Mouse (Mus musculus): Measurements from ENCODE around the gene Pik3ap1. TPM values are rescaled to one million over a fixed set of nuclear protein-coding genes. Genes with fewer than 3 reads are reported as not detected.

The Pik3ap1 gene
- polyA plus RNA-seq, 1 experiment from 2014 or later = 3.0 TPM

DNA sequence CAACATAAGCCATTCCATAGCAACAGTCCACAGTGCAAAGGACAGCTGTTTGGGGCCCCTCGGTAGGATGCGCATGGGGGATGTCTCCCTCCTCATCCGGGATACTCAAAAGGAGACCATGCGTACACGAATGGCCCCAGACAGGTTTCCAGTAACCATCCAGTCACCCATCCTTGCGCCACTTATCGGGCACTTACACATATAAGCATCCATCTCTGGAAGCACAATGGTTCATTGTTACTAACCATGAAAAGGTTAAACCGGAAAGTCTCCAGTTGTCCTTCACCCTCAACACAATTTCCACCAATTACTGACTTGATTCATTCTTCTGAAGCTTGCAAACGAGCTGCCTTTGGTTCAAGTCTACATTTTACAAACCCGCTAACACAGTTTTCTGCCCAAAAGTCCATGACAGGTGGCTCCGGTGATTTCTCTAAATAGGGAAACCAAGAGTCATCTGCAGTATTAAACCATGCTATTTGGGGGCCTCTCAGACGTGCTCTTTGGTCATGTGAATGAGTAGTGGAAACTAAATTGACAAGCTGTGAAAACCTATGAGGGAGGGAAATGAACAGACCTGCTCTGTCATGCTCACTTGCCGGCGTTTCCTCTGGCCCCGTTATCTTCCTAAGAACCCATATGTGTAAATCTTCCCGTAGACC, 18.6 kb downstream of the Pik3ap1 start:
- Histone ChIP-seq H3K4me2 (ENCODE audit: low read depth, low read length) (no peak overlapping the region), H3K9ac (replicated peaks; ENCODE audit: low read length) (no peak overlapping the region), H3K36me3 (replicated peaks; ENCODE audit: control insufficient read depth, insufficient read depth, low read depth, low read length) (no peaks in the 10 kb centered on the region), H3K27ac (replicated peaks; ENCODE audit: low read depth, low read length) (no peak overlapping the region), H3K4me3 (ENCODE audit: low read depth, low read length) (no peak overlapping the region), H3K9me3 (replicated peaks; ENCODE audit: control insufficient read depth, low read length) (no peaks in the 10 kb centered on the region), H3K27me3 (ENCODE audit: control insufficient read depth, insufficient read depth, low read length) (no peaks in the 10 kb centered on the region), H3K4me1 (ENCODE audit: control insufficient read depth, insufficient read depth, low read length) (no peaks in the 10 kb centered on the region)
- 86% methylated on average over 16 of the region's 16 CpGs for WGBS
- ATAC-seq (replicated peaks; ENCODE audit: insufficient number of reproducible peaks, low FRiP score, low TSS enrichment, low read depth) (no peak), DNase-seq (ENCODE audit: low spot score) (no peak)

DNA sequence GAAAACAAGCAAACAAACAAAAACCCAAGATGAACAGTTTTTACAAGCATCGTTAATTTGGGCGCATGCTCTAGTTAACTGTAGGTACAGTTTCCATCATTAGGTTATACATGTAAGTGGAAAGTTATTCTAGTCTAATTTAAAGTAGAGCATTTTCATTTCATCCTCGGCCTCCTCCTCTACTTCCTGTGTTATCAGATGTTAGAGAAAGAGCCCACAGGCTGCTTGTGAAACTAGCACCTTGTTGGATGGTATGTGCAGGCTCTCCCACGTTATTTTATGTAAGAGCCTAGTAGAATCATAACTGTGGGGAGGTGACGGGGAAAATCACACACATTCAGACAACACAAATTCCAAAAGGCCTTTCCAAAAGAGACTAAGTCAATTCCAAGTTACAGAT, 19.3 kb downstream of the Pik3ap1 start:
- Histone ChIP-seq H3K4me2 (ENCODE audit: low read depth, low read length) (no peak overlapping the region), H3K27ac (replicated peaks; ENCODE audit: low read depth, low read length) (no peak overlapping the region), H3K9ac (replicated peaks; ENCODE audit: low read length) (no peak overlapping the region), H3K4me1 (ENCODE audit: control insufficient read depth, insufficient read depth, low read length) (no peaks in the 10 kb centered on the region), H3K4me3 (ENCODE audit: low read depth, low read length) (no peak overlapping the region), H3K27me3 (ENCODE audit: control insufficient read depth, insufficient read depth, low read length) (no peaks in the 10 kb centered on the region), H3K9me3 (replicated peaks; ENCODE audit: control insufficient read depth, low read length) (no peaks in the 10 kb centered on the region), H3K36me3 (replicated peaks; ENCODE audit: control insufficient read depth, insufficient read depth, low read depth, low read length) (no peaks in the 10 kb centered on the region)
- 83% methylated on average over 5 of the region's 5 CpGs for WGBS
- ATAC-seq (replicated peaks; ENCODE audit: insufficient number of reproducible peaks, low FRiP score, low TSS enrichment, low read depth) = no peak
- no peak for DNase-seq (ENCODE audit: low spot score)

DNA sequence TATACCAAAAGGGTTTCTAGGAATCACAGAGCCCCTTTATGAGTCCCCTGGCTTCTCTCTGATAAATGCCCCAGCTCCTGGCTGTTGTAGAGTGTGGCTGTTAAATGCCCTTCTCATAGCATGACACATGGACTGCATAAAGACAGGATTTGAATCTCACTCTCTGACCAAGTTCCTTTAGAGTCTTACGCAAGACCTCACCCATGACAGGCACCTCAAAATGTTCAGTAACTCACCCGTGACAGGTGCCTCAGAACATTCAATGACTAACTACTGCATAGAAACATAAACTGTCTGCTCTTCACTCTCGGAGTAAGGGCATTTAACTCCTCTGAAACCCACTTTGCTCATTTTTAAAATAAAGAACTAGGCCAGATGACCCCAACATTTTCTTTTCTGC, 20.4 kb downstream of the Pik3ap1 start:
- ATAC-seq (replicated peaks; ENCODE audit: insufficient number of reproducible peaks, low FRiP score, low TSS enrichment, low read depth) (no peak), DNase-seq (ENCODE audit: low spot score) (no peak)
- H3K4me1 ChIP-seq (ENCODE audit: control insufficient read depth, insufficient read depth, low read length) = no peaks in the 10 kb centered on the region
- no peak overlapping the region for H3K27ac ChIP-seq (replicated peaks; ENCODE audit: low read depth, low read length)
- 75% methylated on average over 3 of the region's 3 CpGs for WGBS
- no peak overlapping the region for H3K4me3 ChIP-seq (ENCODE audit: low read depth, low read length)
- H3K9ac ChIP-seq (replicated peaks; ENCODE audit: low read length) = no peak overlapping the region
- no peaks in the 10 kb centered on the region for H3K27me3 ChIP-seq (ENCODE audit: control insufficient read depth, insufficient read depth, low read length)
- H3K4me2 ChIP-seq (ENCODE audit: low read depth, low read length) = no peak overlapping the region
- H3K36me3 ChIP-seq (replicated peaks; ENCODE audit: control insufficient read depth, insufficient read depth, low read depth, low read length) = no peaks in the 10 kb centered on the region
- H3K9me3 ChIP-seq (replicated peaks; ENCODE audit: control insufficient read depth, low read length) = no peaks in the 10 kb centered on the region

DNA sequence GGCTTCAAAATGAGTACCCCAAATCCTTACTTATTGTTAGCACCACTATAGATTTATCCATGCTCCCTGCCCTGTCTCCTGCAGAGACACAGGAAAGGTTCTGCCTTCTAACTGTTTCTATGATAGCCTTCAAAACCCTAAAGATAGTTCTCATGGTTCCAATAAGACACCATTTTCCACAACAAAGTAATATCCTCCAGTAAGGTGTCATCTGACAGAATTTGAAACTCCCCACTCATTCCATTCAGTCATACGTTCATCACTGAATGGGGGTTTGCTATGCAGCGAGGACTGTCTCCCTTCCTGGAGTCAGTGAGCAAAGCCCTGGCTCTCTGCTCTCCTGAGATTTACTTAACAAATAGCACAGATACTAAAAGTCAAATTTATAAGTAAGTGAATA, 21.9 kb downstream of the Pik3ap1 start:
- H3K9me3 ChIP-seq (replicated peaks; ENCODE audit: control insufficient read depth, low read length) = no peaks in the 10 kb centered on the region
- H3K27me3 ChIP-seq (ENCODE audit: control insufficient read depth, insufficient read depth, low read length) = no peaks in the 10 kb centered on the region
- H3K4me3 ChIP-seq (ENCODE audit: low read depth, low read length) = no peak overlapping the region
- no peak for ATAC-seq (replicated peaks; ENCODE audit: insufficient number of reproducible peaks, low FRiP score, low TSS enrichment, low read depth)
- H3K27ac ChIP-seq (replicated peaks; ENCODE audit: low read depth, low read length) = no peak overlapping the region
- no peak overlapping the region for H3K4me2 ChIP-seq (ENCODE audit: low read depth, low read length)
- WGBS = 84% methylated on average over 2 of the region's 2 CpGs
- H3K4me1 ChIP-seq (ENCODE audit: control insufficient read depth, insufficient read depth, low read length) = no peaks in the 10 kb centered on the region
- DNase-seq (ENCODE audit: low spot score) = no peak
- no peak overlapping the region for H3K9ac ChIP-seq (replicated peaks; ENCODE audit: low read length)
- H3K36me3 ChIP-seq (replicated peaks; ENCODE audit: control insufficient read depth, insufficient read depth, low read depth, low read length) = no peaks in the 10 kb centered on the region

DNA sequence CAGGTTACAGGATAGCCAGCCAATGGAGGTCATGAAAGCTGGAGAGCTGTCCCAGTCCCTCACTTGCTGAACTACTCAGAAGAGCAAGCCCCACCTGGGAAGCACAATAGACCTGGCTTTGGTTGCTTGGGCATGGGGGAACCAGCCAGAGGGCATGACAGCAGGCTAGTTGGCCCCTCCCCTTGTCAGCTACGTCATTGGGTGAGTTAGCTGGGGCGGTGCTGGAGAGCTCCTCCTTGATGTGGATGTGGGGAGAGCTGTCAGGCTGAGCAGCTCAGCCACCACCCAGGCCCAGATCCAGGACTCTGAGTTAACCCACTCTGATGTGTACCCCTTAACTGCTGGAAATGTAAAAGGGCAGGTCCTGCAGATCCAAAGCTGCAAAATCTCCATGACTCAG, 24.4 kb downstream of the Pik3ap1 start:
- Histone ChIP-seq H3K4me2 (ENCODE audit: low read depth, low read length) (no peak overlapping the region), H3K27ac (replicated peaks; ENCODE audit: low read depth, low read length) (no peak overlapping the region), H3K36me3 (replicated peaks; ENCODE audit: control insufficient read depth, insufficient read depth, low read depth, low read length) (no peaks in the 10 kb centered on the region), H3K9ac (replicated peaks; ENCODE audit: low read length) (no peak overlapping the region), H3K4me1 (ENCODE audit: control insufficient read depth, insufficient read depth, low read length) (no peaks in the 10 kb centered on the region), H3K27me3 (ENCODE audit: control insufficient read depth, insufficient read depth, low read length) (no peaks in the 10 kb centered on the region), H3K9me3 (replicated peaks; ENCODE audit: control insufficient read depth, low read length) (no peaks in the 10 kb centered on the region), H3K4me3 (ENCODE audit: low read depth, low read length) (no peak overlapping the region)
- peak; percentile 18 for DNase-seq (ENCODE audit: low spot score)
- 8% methylated on average over 2 of the region's 2 CpGs for WGBS
- no peak for ATAC-seq (replicated peaks; ENCODE audit: insufficient number of reproducible peaks, low FRiP score, low TSS enrichment, low read depth)

DNA sequence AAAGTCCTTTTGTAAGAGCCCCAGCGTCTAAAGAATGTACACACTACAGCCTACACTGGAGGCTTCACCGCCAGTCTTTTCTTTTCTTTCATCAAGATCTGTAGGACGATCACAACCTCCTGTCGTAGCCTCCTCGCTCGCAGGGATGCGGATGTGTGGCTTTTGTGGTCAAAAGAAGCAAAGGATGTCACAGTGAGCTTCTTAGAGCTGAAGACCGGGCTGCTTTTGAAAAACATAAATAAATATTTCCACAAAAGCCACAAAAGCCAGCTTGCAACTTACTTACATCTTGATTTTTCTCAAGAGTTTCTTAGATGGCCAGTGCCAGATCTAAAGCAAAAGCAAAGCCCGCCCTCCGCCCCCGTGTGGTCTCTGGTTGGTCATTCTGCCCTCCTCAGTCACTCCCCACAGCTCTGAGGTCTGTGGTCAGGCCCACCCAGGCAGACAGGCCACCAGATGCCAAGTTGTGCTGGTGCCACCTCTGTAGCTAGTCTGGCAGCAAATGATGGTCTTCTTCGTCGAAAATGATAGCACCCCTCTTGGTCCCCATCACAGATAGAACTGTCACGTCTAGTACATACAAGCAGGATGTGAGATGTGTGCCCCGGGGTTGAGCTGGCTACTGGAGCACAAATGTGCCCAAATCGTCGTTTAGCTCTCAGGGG, 30.5 kb downstream of the Pik3ap1 start:
- Histone ChIP-seq H3K27ac (replicated peaks; ENCODE audit: low read depth, low read length) (no peak overlapping the region), H3K27me3 (ENCODE audit: control insufficient read depth, insufficient read depth, low read length) (no peaks in the 10 kb centered on the region), H3K4me1 (ENCODE audit: control insufficient read depth, insufficient read depth, low read length) (no peaks in the 10 kb centered on the region), H3K4me3 (ENCODE audit: low read depth, low read length) (no peak overlapping the region), H3K36me3 (replicated peaks; ENCODE audit: control insufficient read depth, insufficient read depth, low read depth, low read length) (no peaks in the 10 kb centered on the region), H3K9ac (replicated peaks; ENCODE audit: low read length) (no peak overlapping the region), H3K9me3 (replicated peaks; ENCODE audit: control insufficient read depth, low read length) (no peaks in the 10 kb centered on the region), H3K4me2 (ENCODE audit: low read depth, low read length) (no peak overlapping the region)
- no peak for DNase-seq (ENCODE audit: low spot score)
- 85% methylated on average over 17 of the region's 17 CpGs for WGBS
- no peak for ATAC-seq (replicated peaks; ENCODE audit: insufficient number of reproducible peaks, low FRiP score, low TSS enrichment, low read depth)

DNA sequence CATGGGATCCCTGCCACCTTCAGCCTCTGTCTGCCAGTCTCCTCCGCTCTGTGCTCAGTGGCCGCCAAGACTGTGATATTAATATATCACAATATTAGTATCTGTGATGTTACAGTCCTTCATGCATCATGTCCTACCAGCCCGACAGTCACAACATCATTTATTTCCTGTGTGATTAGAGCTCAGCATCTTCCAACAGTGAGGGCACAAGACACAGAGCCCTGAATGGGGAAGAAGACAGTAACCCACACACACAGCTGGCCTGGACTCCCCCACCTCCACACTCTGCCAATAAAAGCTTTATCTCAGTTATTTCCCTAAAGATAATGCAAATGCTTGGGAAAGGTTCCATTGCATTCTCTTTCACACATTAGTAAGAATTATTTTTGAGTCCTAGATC, 35.3 kb downstream of the Pik3ap1 start:
- no peaks in the 10 kb centered on the region for H3K4me1 ChIP-seq (ENCODE audit: control insufficient read depth, insufficient read depth, low read length)
- H3K4me3 ChIP-seq (ENCODE audit: low read depth, low read length) = no peak overlapping the region
- DNase-seq (ENCODE audit: low spot score) = no peak
- H3K36me3 ChIP-seq (replicated peaks; ENCODE audit: control insufficient read depth, insufficient read depth, low read depth, low read length) = no peaks in the 10 kb centered on the region
- H3K27ac ChIP-seq (replicated peaks; ENCODE audit: low read depth, low read length) = no peak overlapping the region
- no peak overlapping the region for H3K4me2 ChIP-seq (ENCODE audit: low read depth, low read length)
- no peaks in the 10 kb centered on the region for H3K9me3 ChIP-seq (replicated peaks; ENCODE audit: control insufficient read depth, low read length)
- 91% methylated on average over 3 of the region's 3 CpGs for WGBS
- no peaks in the 10 kb centered on the region for H3K27me3 ChIP-seq (ENCODE audit: control insufficient read depth, insufficient read depth, low read length)
- ATAC-seq (replicated peaks; ENCODE audit: insufficient number of reproducible peaks, low FRiP score, low TSS enrichment, low read depth) = no peak
- no peak overlapping the region for H3K9ac ChIP-seq (replicated peaks; ENCODE audit: low read length)

DNA sequence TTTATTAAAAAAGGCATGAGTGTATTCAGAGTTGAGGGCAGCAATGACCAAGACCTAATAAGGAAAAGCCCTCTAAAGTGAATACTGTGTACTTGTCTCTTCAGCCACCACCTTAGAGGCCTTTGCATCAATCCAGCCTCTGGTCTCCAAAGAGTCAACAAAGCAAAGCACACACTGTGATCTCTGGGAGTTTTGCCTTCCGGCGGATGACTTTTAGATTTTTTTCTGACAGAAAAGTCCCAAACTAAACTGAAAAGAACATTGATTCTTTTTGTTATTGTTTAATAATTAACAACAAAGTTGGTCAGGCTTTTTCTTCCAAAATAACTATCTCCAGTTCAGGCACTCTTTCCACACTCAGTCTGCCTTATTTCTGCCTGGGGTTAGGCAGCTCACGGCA, 36.7 kb downstream of the Pik3ap1 start:
- Histone ChIP-seq H3K4me1 (ENCODE audit: control insufficient read depth, insufficient read depth, low read length) (no peaks in the 10 kb centered on the region), H3K27ac (replicated peaks; ENCODE audit: low read depth, low read length) (no peak overlapping the region), H3K9ac (replicated peaks; ENCODE audit: low read length) (no peak overlapping the region), H3K4me2 (ENCODE audit: low read depth, low read length) (no peak overlapping the region), H3K27me3 (ENCODE audit: control insufficient read depth, insufficient read depth, low read length) (no peaks in the 10 kb centered on the region), H3K36me3 (replicated peaks; ENCODE audit: control insufficient read depth, insufficient read depth, low read depth, low read length) (no peaks in the 10 kb centered on the region), H3K9me3 (replicated peaks; ENCODE audit: control insufficient read depth, low read length) (no peaks in the 10 kb centered on the region), H3K4me3 (ENCODE audit: low read depth, low read length) (no peak overlapping the region)
- DNase-seq (ENCODE audit: low spot score) (no peak), ATAC-seq (replicated peaks; ENCODE audit: insufficient number of reproducible peaks, low FRiP score, low TSS enrichment, low read depth) (no peak)
- WGBS = 90% methylated on average over 3 of the region's 3 CpGs
